Mouse (Mus musculus): Measurements from ENCODE around the gene Scgn. TPM values are rescaled to one million over a fixed set of nuclear protein-coding genes. Genes with fewer than 3 reads are reported as not detected.

Scgn gene
- total RNA-seq (2014; fragmentation: Nextera tagmentation) = not detected in 2 replicates
- total RNA-seq (2017) = not detected in 2 replicates

DNA sequence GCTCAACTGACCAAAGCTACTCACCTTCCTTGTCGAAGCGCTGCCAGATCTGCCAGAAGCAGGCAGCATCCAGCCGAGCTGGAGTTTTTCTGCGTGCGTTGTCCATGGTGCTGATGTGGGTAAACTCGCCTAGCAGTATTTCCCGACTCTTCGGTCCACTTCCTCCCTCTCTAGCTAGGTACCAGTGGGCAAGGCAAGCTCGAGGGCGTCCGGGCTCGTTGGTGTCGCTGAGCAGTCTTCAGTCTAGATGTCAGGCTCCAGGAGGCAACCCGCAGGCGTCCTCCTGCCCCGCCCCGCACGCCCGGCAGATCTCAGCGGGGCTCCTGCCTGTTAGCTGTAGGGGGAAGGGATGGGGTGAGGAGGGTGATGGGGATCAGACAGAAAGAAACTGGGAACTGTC, at the start of gene Scgn:
Gene Scgn (minus strand): TSS at position 287 of the 400 bp plus-strand sequence.
- ATAC-seq (replicated peaks; ENCODE audit: poor library complexity, severe bottlenecking) = peak; percentile 65

- ATAC-seq (replicated peaks; ENCODE audit: poor library complexity, severe bottlenecking) = no peak
Measured at GRCm38 (mm10) chr13:24040221-24040620, 49.2 kb upstream of the Scgn start.

DNA sequence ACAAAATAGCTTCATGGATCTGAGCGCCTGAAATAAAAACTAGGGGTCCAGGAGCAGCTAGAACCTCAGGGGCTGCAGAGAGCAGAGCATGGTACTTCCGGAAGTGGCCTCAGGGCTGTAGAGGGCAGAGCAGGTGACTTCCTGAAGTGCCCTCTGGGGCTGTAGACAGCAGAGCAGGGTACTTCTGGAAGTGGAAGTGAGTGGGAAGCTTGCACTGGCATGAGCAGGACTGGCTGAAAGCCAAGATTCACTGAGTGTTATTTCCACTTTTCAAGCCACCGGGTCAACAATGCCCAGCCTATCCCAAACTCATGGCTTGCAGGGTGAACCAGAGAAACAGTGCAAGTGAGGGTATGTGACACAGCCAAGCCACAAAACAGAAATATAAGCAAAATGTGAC, 46.5 kb upstream of the Scgn start:
- peak; percentile 75 for ATAC-seq (replicated peaks; ENCODE audit: poor library complexity, severe bottlenecking)

- peak; percentile 77 for ATAC-seq (replicated peaks; ENCODE audit: poor library complexity, severe bottlenecking)
Measured at GRCm38 (mm10) chr13:24036150-24036549, 45.1 kb upstream of the Scgn start.

DNA sequence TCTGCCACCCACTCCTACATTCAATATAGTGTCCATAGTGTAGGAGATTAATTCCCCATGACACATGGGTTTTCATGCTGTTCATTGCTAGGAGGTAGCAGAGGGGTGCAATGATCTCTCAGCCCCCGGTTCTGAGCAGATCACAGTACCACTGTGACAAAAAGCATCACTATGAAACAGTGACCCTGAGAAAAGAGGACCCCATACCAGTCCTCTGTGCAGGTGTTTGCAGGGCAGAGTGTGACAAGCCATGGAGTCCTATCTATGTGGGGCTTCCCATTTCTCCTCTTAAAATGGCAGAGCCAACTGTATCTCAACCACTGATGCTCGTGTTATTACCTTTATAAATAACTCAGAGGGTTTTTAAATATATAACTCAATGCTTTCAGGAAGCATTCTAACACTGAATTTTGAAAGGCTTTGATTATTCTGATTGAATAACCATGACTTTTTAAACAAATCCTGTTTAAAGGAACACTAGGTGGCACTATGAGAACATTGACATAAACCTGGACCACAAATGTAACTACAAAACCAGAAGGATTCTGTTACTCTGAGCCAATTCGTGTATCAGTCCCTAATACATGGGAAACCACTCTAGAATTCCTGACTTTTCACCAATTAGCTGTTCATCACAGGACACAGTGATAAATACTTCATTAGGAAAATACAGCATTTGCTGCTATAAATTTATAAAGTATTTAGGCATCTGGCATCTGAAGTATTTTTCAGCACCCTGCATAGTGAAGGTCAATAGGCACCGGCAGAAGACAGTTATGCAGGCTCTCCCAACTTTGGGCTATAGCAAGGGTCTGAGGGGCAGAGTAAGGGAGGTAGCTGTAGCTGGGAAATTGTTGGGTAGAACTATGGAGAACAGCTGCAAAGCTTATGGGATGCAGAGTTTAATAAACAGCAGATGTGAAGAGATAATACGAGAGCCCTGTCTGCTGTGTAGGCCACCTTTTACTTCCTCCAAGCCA, 36.5 kb upstream of the Scgn start:
- ATAC-seq (replicated peaks; ENCODE audit: poor library complexity, severe bottlenecking) = no peak

DNA sequence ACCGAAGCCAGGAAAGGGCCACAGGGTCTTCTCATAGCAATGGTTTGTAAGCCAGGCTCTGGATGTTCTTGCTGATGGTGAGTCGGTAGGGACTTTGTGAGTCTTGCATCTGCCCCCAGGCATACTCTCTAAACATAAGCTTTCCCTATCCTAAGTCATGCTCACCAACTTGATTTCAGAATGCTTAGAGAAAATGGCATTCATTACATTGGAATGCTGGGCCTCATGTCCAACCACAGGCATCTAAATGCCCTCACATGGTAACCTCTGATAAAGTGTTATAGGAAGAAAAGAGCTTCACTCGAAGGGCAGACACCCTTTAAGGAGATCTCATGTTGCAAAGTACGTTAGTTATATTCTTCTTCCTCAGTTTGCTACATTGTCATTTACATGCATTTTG, 27.5 kb upstream of the Scgn start:
- ATAC-seq (replicated peaks; ENCODE audit: poor library complexity, severe bottlenecking) = no peak

DNA sequence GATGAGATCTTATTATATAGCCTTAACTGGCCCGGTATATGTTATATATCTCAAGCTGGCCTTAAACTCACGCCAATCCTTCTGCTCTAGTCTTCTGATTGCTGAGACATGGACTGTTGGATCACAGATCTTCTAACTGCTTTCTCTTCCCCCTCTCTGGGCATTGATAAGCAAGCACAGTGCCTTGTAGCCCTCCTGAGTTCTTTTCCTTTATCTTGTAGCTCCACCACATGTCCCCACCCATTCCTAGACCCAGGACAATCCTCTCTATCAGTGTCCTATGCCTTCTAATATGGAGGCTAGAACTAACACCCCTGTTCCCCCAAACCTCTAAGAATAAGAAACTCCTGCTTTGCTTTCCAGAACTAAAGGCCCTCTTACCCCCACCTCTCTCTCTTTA, 14.5 kb upstream of the Scgn start:
- ATAC-seq (replicated peaks; ENCODE audit: poor library complexity, severe bottlenecking) = no peak

DNA sequence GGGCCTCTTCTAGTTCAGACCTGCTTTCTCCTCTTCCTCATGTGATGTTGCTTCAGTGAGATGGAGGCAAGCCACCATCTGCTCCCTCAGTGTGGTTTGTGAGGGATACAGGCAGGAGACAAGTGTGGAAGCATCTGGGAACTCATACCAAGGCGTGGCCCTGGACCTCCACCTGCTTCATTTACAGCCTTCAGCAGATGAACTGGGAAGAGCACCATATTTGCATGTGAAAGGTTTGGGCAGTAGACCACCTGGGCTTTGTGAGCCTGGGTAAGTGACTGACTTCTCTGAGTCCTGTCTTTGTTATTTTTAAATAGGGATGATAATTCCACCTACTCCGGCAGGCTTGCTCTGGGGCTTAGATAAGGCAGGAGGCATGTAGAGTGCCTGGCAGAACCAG, 10.8 kb upstream of the Scgn start:
- ATAC-seq (replicated peaks; ENCODE audit: poor library complexity, severe bottlenecking) = no peak

DNA sequence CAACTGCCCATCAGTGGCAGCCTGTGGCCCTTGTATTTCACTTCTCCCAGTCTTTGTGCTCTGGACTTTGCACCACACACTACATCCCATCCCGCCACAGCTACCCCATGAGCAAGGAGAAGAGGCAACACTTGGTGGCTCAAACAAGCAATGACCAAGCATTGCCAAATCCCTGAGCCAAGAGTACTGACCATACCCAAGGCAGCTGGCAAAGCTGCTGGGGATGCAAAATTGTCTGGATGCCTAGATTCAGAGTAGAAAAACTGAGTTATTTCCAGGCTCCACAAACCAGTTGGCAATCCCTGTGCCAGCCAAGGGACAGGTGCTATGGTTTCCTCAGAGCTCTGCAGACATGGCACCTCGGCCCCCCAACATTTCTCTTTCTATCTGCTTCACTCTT, 10.1 kb upstream of the Scgn start:
- ATAC-seq (replicated peaks; ENCODE audit: poor library complexity, severe bottlenecking) = no peak

DNA sequence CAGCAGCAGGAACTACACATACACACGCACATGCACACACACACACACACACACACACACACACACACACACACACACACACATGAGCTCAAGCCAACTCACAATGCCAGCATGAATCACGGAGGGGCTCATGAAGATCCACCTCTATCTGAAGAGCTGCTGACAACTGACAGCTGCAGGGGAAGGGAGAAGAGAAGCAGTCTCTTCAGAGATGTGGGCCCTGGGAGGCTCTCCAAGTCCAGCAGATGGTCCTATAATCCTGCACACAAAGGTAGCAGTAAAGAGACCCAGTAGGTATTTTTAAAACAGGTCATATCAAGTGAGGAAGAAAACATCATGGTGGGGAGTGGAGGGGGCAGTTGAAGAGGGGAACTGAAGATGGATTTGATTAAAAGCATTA, 7.8 kb upstream of the Scgn start:
- ATAC-seq (replicated peaks; ENCODE audit: poor library complexity, severe bottlenecking) = no peak

GRCm38 (mm10) chr13:23994756-23995155, 3.7 kb upstream of the Scgn start:
- ATAC-seq (replicated peaks; ENCODE audit: poor library complexity, severe bottlenecking) = no peak

DNA sequence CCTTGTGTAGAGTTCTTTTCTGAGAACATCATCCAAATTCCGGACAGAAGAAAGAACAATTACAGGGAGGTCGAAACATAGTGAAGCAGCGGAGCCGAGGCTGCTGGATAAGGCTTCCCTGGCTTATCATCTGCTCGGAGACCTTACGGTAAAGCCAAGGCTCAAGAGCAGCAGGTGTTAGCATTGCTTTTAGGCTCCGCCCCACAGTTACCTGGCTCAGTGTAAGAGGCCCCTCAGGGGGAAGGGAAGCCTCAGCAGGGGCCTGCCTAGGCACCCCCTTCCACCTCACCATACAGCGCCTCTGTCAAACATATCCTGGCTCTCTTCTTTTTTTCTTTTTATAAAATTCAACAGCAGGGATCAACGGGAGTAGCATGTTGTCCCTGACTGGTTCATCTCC, 3.0 kb upstream of the Scgn start:
- no peak for ATAC-seq (replicated peaks; ENCODE audit: poor library complexity, severe bottlenecking)

DNA sequence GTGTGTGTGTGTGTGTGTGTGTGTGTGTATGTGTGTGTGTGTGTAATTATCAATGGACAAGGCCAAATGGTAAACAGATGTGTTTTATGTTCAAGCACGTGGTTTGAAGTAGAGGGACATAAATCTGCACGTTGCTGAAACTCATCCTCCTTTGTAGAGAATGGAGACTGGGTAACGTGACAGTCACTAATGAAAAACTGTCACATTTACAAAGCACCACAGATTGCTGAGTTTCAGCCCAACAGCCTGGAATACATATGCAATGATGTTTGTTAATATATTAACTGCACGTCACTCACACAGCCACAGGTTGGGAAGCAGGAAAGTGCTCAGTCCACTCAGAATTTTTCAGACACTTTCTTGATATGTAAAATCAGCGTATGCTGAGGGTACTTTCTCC, 563 bp downstream of the Scgn start:
- ATAC-seq (replicated peaks; ENCODE audit: poor library complexity, severe bottlenecking) = no peak

- no peak for ATAC-seq (replicated peaks; ENCODE audit: poor library complexity, severe bottlenecking)
Measured at GRCm38 (mm10) chr13:23985130-23985529, 5.9 kb downstream of the Scgn start.

DNA sequence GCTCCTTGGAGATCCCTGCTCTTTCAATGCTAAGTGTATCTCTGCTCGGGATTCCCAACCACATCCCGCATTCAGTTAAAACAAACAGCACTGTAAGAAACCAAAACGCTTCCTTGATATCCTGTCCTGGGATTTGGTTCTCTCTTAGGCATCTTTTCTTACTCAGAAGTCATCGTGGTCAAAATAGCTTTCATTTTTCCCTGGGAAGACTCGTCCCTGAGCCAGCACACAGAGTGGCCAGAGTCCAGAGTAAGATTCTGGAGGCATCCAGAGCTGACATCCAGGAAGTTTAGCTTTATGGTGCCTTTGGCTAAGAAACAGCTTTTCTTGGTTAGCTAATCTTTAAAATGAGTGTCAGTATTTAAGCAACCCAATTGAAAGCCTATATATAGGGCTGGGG, 18.7 kb downstream of the Scgn start:
- ATAC-seq (replicated peaks; ENCODE audit: poor library complexity, severe bottlenecking) = no peak

GRCm38 (mm10) chr13:23971870-23972269, 19.1 kb downstream of the Scgn start:
- ATAC-seq (replicated peaks; ENCODE audit: poor library complexity, severe bottlenecking) = no peak

DNA sequence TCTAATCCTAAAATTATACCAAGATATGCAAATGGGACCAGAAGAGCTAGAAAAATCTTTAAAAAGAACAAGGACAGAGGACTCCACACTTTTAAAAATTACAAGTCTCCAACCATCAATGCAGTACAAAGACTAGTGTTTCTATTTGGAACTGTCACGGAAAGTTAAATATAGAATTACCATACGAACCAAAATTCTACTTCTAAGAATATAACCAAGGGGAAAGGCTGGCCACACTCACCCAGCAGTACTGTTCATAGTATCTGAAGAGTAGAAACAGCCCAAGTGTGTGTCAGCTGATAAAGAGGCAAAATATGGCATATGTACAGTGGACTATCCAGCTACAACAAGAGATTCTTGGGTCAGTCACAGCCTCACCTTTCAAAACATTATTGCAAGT, 26.1 kb downstream of the Scgn start:
- no peak for ATAC-seq (replicated peaks; ENCODE audit: poor library complexity, severe bottlenecking)

GRCm38 (mm10) chr13:23959776-23960175, 31.2 kb downstream of the Scgn start:
- ATAC-seq (replicated peaks; ENCODE audit: poor library complexity, severe bottlenecking) = no peak

DNA sequence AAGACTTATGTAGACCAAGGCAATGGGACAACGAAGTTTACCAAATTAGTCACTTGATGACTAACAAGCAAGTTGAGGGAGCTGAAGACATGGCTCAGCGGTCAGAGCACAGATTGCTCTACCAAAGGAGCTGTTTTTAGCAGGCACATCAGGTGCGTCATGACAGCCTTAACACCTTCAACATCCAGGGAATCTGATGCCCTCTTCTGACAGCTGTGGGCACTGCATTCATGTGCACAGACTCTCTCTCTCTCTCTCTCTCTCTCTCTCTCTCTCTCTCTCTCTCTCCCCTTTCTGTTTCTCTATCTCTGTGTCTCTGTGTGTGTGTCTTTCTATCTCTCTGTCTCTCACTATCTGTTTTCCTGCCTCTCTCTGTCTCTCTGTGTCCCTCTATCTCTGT, 40.1 kb downstream of the Scgn start:
- no peak for ATAC-seq (replicated peaks; ENCODE audit: poor library complexity, severe bottlenecking)

DNA sequence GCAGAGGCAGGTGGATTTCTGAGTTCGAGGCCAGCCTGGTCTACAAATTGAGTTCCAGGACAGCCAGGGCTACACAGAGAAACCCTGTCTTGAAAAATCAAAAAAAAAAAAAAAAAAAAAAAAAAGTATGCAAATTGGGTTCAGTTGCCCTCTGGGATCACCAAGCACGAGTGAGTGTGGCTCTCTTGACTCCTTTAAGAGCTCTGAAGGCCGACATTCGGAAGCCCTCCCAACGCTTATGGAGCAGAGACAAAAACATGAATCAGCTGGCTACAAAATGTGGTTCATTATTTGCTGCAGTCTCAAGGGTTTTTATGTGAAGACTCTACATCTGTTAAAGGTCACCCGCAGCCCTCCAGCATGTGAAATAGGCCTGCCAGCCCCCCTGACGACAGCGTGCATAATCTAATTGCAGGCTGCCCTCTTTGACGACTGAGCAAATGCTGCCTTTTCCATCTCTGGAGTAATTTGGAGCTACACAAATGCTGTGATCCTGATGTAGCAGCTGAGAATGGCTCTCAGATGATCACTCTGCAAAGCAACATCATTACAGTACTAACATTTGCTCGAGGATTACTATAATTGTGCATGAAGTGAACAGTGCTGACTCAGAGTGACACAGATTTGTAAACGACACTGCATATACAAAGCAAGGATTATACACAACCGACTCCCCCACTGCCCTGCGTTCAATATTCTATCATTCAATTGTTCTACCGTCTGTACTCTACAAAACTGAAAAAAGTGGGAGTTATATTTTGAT, 41.3 kb downstream of the Scgn start:
- ATAC-seq (replicated peaks; ENCODE audit: poor library complexity, severe bottlenecking) = no peak

- ATAC-seq (replicated peaks; ENCODE audit: poor library complexity, severe bottlenecking) = no peak
Measured at GRCm38 (mm10) chr13:23946254-23946653, 44.8 kb downstream of the Scgn start.
